Mouse (Mus musculus): ENCODE measurements around the gene Gpx6. TPM values are rescaled to one million over a fixed set of nuclear protein-coding genes. Genes with fewer than 3 reads are reported as not detected.

Gene Gpx6
- polyA plus RNA-seq, 1 experiment from 2014 or later = not detected

DNA sequence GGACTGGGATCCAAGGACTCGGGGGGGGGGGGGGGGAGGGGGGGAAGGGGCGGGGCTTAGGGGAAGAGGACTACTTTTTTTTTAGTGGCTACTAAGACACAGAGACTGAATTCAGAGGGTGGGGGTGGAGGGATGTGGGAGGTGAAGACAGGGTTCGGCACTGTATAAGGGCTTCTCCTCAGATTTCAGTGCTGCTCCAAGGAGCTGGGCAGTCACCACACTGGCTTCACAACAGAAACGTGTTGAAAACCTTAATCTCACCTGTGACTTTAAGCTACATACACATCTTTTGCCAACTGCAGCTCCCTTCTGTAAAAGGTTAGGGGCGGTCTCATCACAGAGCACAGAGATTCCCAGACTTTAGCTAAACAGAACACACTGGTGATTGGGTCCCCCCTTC lies 929 bp downstream of the Gpx6 start:
- Histone ChIP-seq H3K36me3 (ENCODE audit: control insufficient read depth, insufficient read depth, low read length) (no peaks in the 10 kb centered on the region), H3K9ac (ENCODE audit: low read depth, low read length) (no peak overlapping the region), H3K27me3 (ENCODE audit: control insufficient read depth, insufficient read depth, low read length) (no peaks in the 10 kb centered on the region), H3K9me3 (replicated peaks; ENCODE audit: control insufficient read depth, low read length) (no peaks in the 10 kb centered on the region), H3K4me2 (no peak overlapping the region), H3K4me3 (ENCODE audit: low read depth, low read length) (no peak overlapping the region), H3K27ac (ENCODE audit: low read depth, low read length) (no peak overlapping the region), H3K4me1 (ENCODE audit: control insufficient read depth, insufficient read depth, low read length) (no peaks in the 10 kb centered on the region)
- no peak for ATAC-seq (replicated peaks; ENCODE audit: insufficient number of reproducible peaks, low FRiP score, low TSS enrichment)
- 40% methylated on average over 4 of the region's 5 CpGs for WGBS (ENCODE audit: insufficient replicate concordance)

DNA sequence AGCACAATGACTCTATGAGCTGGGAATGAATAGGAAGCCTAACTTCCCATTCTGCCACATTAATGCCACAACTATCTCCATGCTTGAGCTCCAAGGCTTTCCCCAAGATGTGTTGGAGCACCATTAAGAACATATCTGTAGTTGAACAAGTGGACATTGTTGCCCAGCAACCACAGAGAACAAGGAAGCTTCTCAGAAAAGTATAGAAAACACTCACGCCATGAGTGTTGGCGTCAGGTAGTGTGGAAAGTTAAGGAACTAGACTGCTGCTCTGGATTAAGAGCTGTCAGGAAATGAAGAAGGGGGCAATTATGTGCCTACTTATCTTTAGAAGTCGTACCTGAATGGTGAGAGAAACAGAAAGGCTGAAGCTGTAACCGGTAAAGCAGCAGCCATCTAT lies 2.0 kb downstream of the Gpx6 start:
- H3K9me3 ChIP-seq (replicated peaks; ENCODE audit: control insufficient read depth, low read length) = no peaks in the 10 kb centered on the region
- H3K36me3 ChIP-seq (ENCODE audit: control insufficient read depth, insufficient read depth, low read length) = no peaks in the 10 kb centered on the region
- no peaks in the 10 kb centered on the region for H3K27me3 ChIP-seq (ENCODE audit: control insufficient read depth, insufficient read depth, low read length)
- H3K27ac ChIP-seq (ENCODE audit: low read depth, low read length) = no peak overlapping the region
- H3K9ac ChIP-seq (ENCODE audit: low read depth, low read length) = no peak overlapping the region
- no peak overlapping the region for H3K4me2 ChIP-seq
- 77% methylated on average over 4 of the region's 4 CpGs for WGBS (ENCODE audit: insufficient replicate concordance)
- H3K4me3 ChIP-seq (ENCODE audit: low read depth, low read length) = no peak overlapping the region
- ATAC-seq (replicated peaks; ENCODE audit: insufficient number of reproducible peaks, low FRiP score, low TSS enrichment) = no peak
- H3K4me1 ChIP-seq (ENCODE audit: control insufficient read depth, insufficient read depth, low read length) = no peaks in the 10 kb centered on the region

DNA sequence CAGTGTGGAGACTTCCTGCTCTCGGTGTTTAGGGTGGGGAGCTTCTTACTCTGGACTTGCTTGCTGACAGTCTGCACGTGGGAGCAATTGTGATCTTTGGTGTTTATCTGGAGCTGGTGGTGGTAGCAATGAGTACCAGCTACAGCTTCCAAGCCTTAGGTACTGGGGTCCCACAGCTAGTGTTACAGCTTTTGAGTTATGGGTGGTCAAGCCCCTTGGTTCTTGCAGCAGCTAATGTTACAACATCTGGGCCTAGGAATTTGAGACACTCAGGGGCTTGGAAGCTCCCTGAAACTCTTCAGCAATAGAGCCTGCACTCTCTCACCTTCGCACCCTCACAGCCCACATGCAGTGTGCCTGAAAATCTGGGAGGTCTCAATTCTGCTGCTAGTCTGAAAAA lies 8.3 kb downstream of the Gpx6 start:
- H3K4me2 ChIP-seq = no peak overlapping the region
- H3K27me3 ChIP-seq (ENCODE audit: control insufficient read depth, insufficient read depth, low read length) = no peaks in the 10 kb centered on the region
- no peak overlapping the region for H3K4me3 ChIP-seq (ENCODE audit: low read depth, low read length)
- H3K4me1 ChIP-seq (ENCODE audit: control insufficient read depth, insufficient read depth, low read length) = no peaks in the 10 kb centered on the region
- H3K36me3 ChIP-seq (ENCODE audit: control insufficient read depth, insufficient read depth, low read length) = no peaks in the 10 kb centered on the region
- H3K9ac ChIP-seq (ENCODE audit: low read depth, low read length) = no peak overlapping the region
- 50% methylated on average over 3 of the region's 3 CpGs for WGBS (ENCODE audit: insufficient replicate concordance)
- no peak overlapping the region for H3K27ac ChIP-seq (ENCODE audit: low read depth, low read length)
- no peaks in the 10 kb centered on the region for H3K9me3 ChIP-seq (replicated peaks; ENCODE audit: control insufficient read depth, low read length)
- ATAC-seq (replicated peaks; ENCODE audit: insufficient number of reproducible peaks, low FRiP score, low TSS enrichment) = no peak

DNA sequence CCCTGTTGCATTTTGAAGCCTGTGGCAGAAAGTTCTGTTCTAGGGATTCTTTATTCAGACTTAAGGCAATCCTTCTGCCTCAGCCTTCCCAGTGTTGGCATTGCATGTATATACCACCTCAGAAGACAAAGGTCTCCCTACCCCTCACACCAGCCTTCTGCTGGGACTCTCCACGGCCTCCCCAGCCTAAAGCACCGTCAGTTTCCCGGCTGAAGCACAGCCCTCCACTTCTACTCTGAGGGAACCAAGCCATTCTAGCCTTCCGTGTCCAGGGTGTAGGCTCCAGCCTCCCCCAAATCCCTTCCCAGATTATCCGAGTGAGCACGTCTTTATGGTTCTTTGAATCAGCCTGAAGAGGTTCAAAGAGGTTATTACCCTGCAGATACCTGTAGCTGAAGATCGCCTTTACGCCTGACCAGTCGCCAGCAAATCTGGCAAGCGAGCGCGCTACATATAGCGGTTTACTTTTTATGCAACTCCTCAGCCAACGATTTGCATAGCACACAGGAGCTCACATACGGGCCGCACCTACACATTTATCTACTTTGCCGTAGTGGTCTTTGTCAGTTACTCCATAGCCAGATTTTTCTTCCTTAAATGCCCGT lies 10.1 kb downstream of the Gpx6 start:
- 3% methylated on average over 18 of the region's 18 CpGs for WGBS (ENCODE audit: insufficient replicate concordance)
- Histone ChIP-seq H3K27ac (ENCODE audit: low read depth, low read length) (no peak overlapping the region), H3K4me3 (ENCODE audit: low read depth, low read length) (peak overlapping the region; percentile 46), H3K36me3 (ENCODE audit: control insufficient read depth, insufficient read depth, low read length) (no peaks in the 10 kb centered on the region), H3K27me3 (ENCODE audit: control insufficient read depth, insufficient read depth, low read length) (no peaks in the 10 kb centered on the region), H3K9me3 (replicated peaks; ENCODE audit: control insufficient read depth, low read length) (no peaks in the 10 kb centered on the region), H3K4me2 (peak overlapping the region; percentile 63), H3K4me1 (ENCODE audit: control insufficient read depth, insufficient read depth, low read length) (no peaks in the 10 kb centered on the region), H3K9ac (ENCODE audit: low read depth, low read length) (peak overlapping the region; percentile 54; the same call in 1 of the 2 replicates)
- no peak for ATAC-seq (replicated peaks; ENCODE audit: insufficient number of reproducible peaks, low FRiP score, low TSS enrichment)

DNA sequence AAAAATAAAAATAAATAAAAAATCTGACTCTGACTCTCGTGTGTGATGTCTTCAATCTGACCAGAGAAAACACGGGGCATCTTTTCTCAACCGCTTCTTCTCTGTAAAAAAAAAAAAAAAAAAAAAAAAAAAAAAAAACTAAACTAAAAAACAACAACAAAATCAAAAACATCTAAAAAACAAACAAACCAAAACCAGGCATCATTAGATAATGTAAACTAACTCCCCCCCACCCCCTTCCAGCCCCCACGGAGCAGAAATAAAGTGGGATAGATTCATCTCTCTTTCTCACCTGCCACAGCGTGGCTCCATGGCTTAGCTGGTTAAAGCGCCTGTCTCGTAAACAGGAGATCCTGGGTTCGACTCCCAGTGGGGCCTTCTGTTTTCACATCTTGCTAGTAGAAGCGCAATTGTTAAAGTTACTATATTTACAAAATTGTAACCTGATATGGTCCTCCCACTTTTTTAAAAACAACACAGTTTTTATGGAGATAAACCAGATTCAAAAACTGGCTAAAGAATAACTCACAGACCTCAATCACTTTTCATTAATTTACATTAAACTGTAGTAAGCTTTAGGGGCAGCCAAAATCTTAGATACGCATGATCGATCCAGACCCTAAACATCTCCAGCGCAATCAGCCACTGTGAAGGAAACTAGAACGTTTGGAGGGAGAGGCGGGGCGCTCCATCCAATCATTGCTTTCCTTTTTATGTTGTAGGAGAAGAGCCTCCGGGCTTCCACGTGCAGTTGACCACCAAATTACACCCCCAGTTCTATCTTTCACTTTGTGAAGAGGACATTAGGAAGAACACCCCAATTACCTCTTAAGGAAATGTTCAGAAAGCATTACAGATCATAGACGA lies 10.8 kb downstream of the Gpx6 start:
- Histone ChIP-seq H3K4me1 (ENCODE audit: control insufficient read depth, insufficient read depth, low read length) (no peaks in the 10 kb centered on the region; the same call in 1 of the 2 replicates), H3K27me3 (ENCODE audit: control insufficient read depth, insufficient read depth, low read length) (no peaks in the 10 kb centered on the region), H3K9ac (ENCODE audit: low read depth, low read length) (no peak overlapping the region), H3K27ac (ENCODE audit: low read depth, low read length) (no peak overlapping the region), H3K36me3 (ENCODE audit: control insufficient read depth, insufficient read depth, low read length) (no peaks in the 10 kb centered on the region), H3K9me3 (replicated peaks; ENCODE audit: control insufficient read depth, low read length) (no peaks in the 10 kb centered on the region), H3K4me3 (ENCODE audit: low read depth, low read length) (peak overlapping the region; percentile 46), H3K4me2 (peak overlapping the region; percentile 63)
- no peak for ATAC-seq (replicated peaks; ENCODE audit: insufficient number of reproducible peaks, low FRiP score, low TSS enrichment)
- WGBS (ENCODE audit: insufficient replicate concordance) = 16% methylated on average over 18 of the region's 18 CpGs

DNA sequence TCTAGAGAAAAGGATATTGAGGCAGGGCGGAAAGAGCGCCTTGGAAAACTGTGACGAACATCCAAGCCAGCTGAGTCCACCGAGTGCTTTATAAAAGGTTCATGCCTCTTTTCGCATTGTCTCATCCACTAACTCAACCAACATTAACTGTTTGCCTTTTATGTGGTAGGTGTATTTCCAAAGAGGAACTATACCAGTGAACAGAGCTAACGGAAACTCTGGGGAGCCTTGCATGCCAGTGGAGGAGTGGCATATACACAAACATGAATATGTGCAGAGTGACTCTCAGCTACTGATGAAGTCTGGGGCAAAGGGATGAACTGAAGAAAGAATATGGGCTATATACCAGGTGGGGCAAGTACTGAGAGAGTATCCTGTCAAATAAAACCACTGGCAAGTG lies 11.5 kb downstream of the Gpx6 start:
- no peak for ATAC-seq (replicated peaks; ENCODE audit: insufficient number of reproducible peaks, low FRiP score, low TSS enrichment)
- H3K4me2 ChIP-seq = peak overlapping the region; percentile 63
- H3K36me3 ChIP-seq (ENCODE audit: control insufficient read depth, insufficient read depth, low read length) = no peaks in the 10 kb centered on the region
- no peaks in the 10 kb centered on the region; the same call in 1 of the 2 replicates for H3K4me1 ChIP-seq (ENCODE audit: control insufficient read depth, insufficient read depth, low read length)
- H3K27ac ChIP-seq (ENCODE audit: low read depth, low read length) = no peak overlapping the region
- WGBS (ENCODE audit: insufficient replicate concordance) = 70% methylated on average over 6 of the region's 6 CpGs
- H3K9ac ChIP-seq (ENCODE audit: low read depth, low read length) = no peak overlapping the region
- H3K4me3 ChIP-seq (ENCODE audit: low read depth, low read length) = peak overlapping the region; percentile 46
- H3K9me3 ChIP-seq (replicated peaks; ENCODE audit: control insufficient read depth, low read length) = no peaks in the 10 kb centered on the region
- no peaks in the 10 kb centered on the region for H3K27me3 ChIP-seq (ENCODE audit: control insufficient read depth, insufficient read depth, low read length)

DNA sequence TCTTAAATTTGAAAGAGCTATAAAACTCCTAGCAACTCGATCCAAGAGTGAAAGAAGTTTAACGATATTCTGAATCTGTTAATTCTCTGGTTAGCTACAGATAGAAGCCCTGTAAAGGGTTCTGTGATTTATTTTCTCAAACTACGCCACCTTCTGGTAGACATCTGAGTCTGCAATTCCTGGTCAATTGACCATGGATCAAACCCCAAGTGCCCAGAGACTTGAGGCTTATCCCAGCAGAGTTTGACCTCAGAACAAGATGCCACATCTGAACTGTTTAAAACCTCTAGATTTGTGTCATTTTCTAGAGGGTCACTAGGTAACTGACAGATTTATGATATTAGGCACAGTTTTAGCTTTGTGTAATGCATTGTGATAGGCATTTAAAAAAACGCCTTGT lies 14.3 kb downstream of the Gpx6 start:
- no peak overlapping the region for H3K27ac ChIP-seq (ENCODE audit: low read depth, low read length)
- H3K9ac ChIP-seq (ENCODE audit: low read depth, low read length) = no peak overlapping the region
- 10% methylated on average over 4 of the region's 4 CpGs for WGBS (ENCODE audit: insufficient replicate concordance)
- H3K9me3 ChIP-seq (replicated peaks; ENCODE audit: control insufficient read depth, low read length) = no peaks in the 10 kb centered on the region
- no peaks in the 10 kb centered on the region for H3K27me3 ChIP-seq (ENCODE audit: control insufficient read depth, insufficient read depth, low read length)
- H3K36me3 ChIP-seq (ENCODE audit: control insufficient read depth, insufficient read depth, low read length) = no peaks in the 10 kb centered on the region
- H3K4me3 ChIP-seq (ENCODE audit: low read depth, low read length) = peak overlapping the region; percentile 54
- ATAC-seq (replicated peaks; ENCODE audit: insufficient number of reproducible peaks, low FRiP score, low TSS enrichment) = no peak
- H3K4me1 ChIP-seq (ENCODE audit: control insufficient read depth, insufficient read depth, low read length) = no peaks in the 10 kb centered on the region; the same call in 1 of the 2 replicates
- peak overlapping the region; percentile 65 for H3K4me2 ChIP-seq

DNA sequence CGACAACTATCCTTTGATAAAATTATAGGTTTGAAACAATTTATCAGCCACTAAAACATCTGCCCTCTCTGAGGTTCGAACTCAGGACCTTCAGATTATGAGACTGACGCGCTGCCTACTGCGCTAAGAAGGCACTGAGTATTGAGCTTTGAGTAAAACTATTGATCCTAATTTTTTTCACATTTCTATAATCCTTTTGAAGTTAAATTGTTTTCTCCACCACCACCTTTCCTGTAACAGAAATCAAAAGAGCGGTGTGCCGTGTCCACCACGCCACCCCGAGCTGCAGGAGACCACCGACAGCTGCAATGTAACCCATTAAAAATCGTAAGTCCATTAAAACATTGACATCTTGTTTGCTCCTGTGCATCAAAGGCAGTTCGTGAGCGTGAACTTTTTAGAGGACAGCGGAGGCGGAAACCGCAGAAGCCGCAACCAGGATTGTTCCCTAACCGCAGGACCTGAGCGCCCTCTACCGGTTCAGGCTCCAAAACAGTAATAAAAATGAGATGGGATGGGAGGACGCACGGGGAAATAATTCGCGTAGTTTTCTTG lies 14.8 kb downstream of the Gpx6 start:
- Histone ChIP-seq H3K27ac (ENCODE audit: low read depth, low read length) (no peak overlapping the region), H3K9ac (ENCODE audit: low read depth, low read length) (peak overlapping the region; percentile 60; the same call in 1 of the 2 replicates)

More for the DNA sequence above, 14.8 kb downstream of the Gpx6 start:
- under 1% methylated on average over 24 of the region's 24 CpGs for WGBS (ENCODE audit: insufficient replicate concordance)
- H3K9me3 ChIP-seq (replicated peaks; ENCODE audit: control insufficient read depth, low read length) = no peaks in the 10 kb centered on the region
- 0 out of 2 replicates have a peak, but pooled peaks have one; percentile 49 for ATAC-seq (replicated peaks; ENCODE audit: insufficient number of reproducible peaks, low FRiP score, low TSS enrichment)
- H3K4me3 ChIP-seq (ENCODE audit: low read depth, low read length) = peak overlapping the region; percentile 54
- H3K4me2 ChIP-seq = peak overlapping the region; percentile 65
- H3K4me1 ChIP-seq (ENCODE audit: control insufficient read depth, insufficient read depth, low read length) = no peaks in the 10 kb centered on the region; the same call in 1 of the 2 replicates
- H3K36me3 ChIP-seq (ENCODE audit: control insufficient read depth, insufficient read depth, low read length) = no peaks in the 10 kb centered on the region
- H3K27me3 ChIP-seq (ENCODE audit: control insufficient read depth, insufficient read depth, low read length) = no peaks in the 10 kb centered on the region

Measured in heart, embryonic 11.5 days (tissue).